ENCODE assay signal across 29 mouse cellular contexts in the genomic region with DNA sequence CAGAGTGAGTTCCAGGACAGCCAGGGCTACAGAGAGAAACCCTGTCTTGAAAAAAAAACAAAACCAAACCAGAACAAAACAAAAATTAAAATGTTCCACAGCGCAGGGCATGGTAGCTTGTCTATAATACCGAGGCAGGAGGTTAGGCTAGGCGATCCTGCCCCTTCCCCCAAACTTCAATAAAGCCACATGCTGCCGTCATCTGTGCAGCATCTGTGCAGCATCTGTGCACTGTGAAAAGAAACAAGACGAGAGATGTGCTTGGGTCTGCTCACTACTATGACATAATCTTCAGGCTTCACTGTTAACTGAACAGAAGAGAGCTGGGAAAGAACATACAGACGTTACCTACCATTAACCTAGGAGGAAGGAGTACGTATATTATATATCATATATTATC. TPM values are rescaled to one million over a fixed set of nuclear protein-coding genes. Genes with fewer than 3 reads are reported as not detected.
DNase-seq lines count a peak whose midpoint lies in the region; ATAC-seq lines count a peak whose summit lies in the region.
"Had no signal": no experiment of that assay in that cellular context is flagged by ENCODE, and none has a peak within 500 bp of the region (broad histone marks: within the 10 kb centered on the region; RNA-seq: fewer than 3 reads in every experiment).

No protein-coding gene starts in this region.

- no peak overlapping the region for H3K9ac ChIP-seq in hindbrain, embryonic 12.5 days
- no peak overlapping the region for H3K9ac ChIP-seq in forebrain, embryonic 14.5 days (ENCODE audit: low read length)
- H3K9ac ChIP-seq: embryonic facial prominence, embryonic 15.5 days; forebrain, embryonic 15.5 days; hindbrain, embryonic 15.5 days had no signal

- 71% methylated on average over 7 of the region's 7 CpGs for WGBS in hindbrain, embryonic 10.5 days
- 62% methylated on average over 7 of the region's 7 CpGs for WGBS in hindbrain, embryonic 12.5 days
- WGBS in embryonic facial prominence, embryonic 10.5 days: 74% methylated on average over 7 of the region's 7 CpGs
- 85% methylated on average over 7 of the region's 7 CpGs for WGBS in forebrain, embryonic 14.5 days

- no peak overlapping the region for H3K4me2 ChIP-seq in hindbrain, embryonic 12.5 days (replicated peaks)
- no peak overlapping the region for H3K4me2 ChIP-seq in forebrain, embryonic 14.5 days (ENCODE audit: low read length)
- H3K4me2 ChIP-seq: embryonic facial prominence, embryonic 15.5 days; forebrain, embryonic 15.5 days; heart, embryonic 11.5 days; hindbrain, embryonic 15.5 days had no signal

- peaks cover 6% of the 10 kb centered on the region; the same call in 1 of the 2 replicates for H3K36me3 ChIP-seq in hindbrain, embryonic 10.5 days
- peaks cover 33% of the 10 kb centered on the region for H3K36me3 ChIP-seq in hindbrain, embryonic 12.5 days
- peaks cover 15% of the 10 kb centered on the region for H3K36me3 ChIP-seq in embryonic facial prominence, embryonic 10.5 days (replicated peaks)
- peaks cover 14% of the 10 kb centered on the region; the same call in 1 of the 2 replicates for H3K36me3 ChIP-seq in forebrain, embryonic 14.5 days (ENCODE audit: control insufficient read depth, insufficient read depth, low read length)
- H3K36me3 ChIP-seq: hindbrain, embryonic 15.5 days had no signal

- H3K9me3 ChIP-seq in hindbrain, embryonic 10.5 days: no peaks in the 10 kb centered on the region
- no peaks in the 10 kb centered on the region for H3K9me3 ChIP-seq in hindbrain, embryonic 12.5 days (replicated peaks)
- H3K9me3 ChIP-seq in embryonic facial prominence, embryonic 10.5 days: no peaks in the 10 kb centered on the region
- no peaks in the 10 kb centered on the region for H3K9me3 ChIP-seq in forebrain, embryonic 14.5 days (replicated peaks; ENCODE audit: control insufficient read depth, low read length)
- H3K9me3 ChIP-seq: embryonic facial prominence, embryonic 15.5 days; forebrain, embryonic 15.5 days; G1E; hindbrain, embryonic 15.5 days had no signal

- H3K27ac ChIP-seq in hindbrain, embryonic 10.5 days: no peak overlapping the region
- no peak overlapping the region for H3K27ac ChIP-seq in hindbrain, embryonic 12.5 days
- H3K27ac ChIP-seq in embryonic facial prominence, embryonic 10.5 days (replicated peaks): no peak overlapping the region
- no peak overlapping the region for H3K27ac ChIP-seq in forebrain, embryonic 14.5 days (ENCODE audit: low read depth, low read length)
- H3K27ac ChIP-seq: embryonic facial prominence, embryonic 15.5 days; forebrain, embryonic 15.5 days; gastrocnemius, adult 2 months; hindbrain, embryonic 15.5 days had no signal

- H3K27me3 ChIP-seq in hindbrain, embryonic 10.5 days (ENCODE audit: insufficient read depth, poor library complexity, severe bottlenecking): no peaks in the 10 kb centered on the region
- H3K27me3 ChIP-seq in hindbrain, embryonic 12.5 days: no peaks in the 10 kb centered on the region
- H3K27me3 ChIP-seq in embryonic facial prominence, embryonic 10.5 days (replicated peaks; ENCODE audit: low read depth, poor library complexity, severe bottlenecking): no peaks in the 10 kb centered on the region
- no peaks in the 10 kb centered on the region for H3K27me3 ChIP-seq in forebrain, embryonic 14.5 days (replicated peaks; ENCODE audit: control insufficient read depth, insufficient read depth, low read length)
- H3K27me3 ChIP-seq: CH12.LX; embryonic facial prominence, embryonic 15.5 days; forebrain, embryonic 15.5 days; hindbrain, embryonic 15.5 days; Patski had no signal

- H3K4me3 ChIP-seq in hindbrain, embryonic 10.5 days: no peak overlapping the region
- no peak overlapping the region for H3K4me3 ChIP-seq in hindbrain, embryonic 12.5 days
- H3K4me3 ChIP-seq in embryonic facial prominence, embryonic 10.5 days: no peak overlapping the region
- no peak overlapping the region for H3K4me3 ChIP-seq in forebrain, embryonic 14.5 days (ENCODE audit: low read depth, low read length)
- H3K4me3 ChIP-seq: embryonic facial prominence, embryonic 15.5 days; forebrain, embryonic 15.5 days; gastrocnemius, adult 2 months; hindbrain, embryonic 15.5 days had no signal

- intact Hi-C loops in heart, postnatal 36 days (cut with DNase I): no loop called here

- no peaks in the 10 kb centered on the region for H3K4me1 ChIP-seq in hindbrain, embryonic 10.5 days (replicated peaks)
- H3K4me1 ChIP-seq in hindbrain, embryonic 12.5 days: no peaks in the 10 kb centered on the region
- no peaks in the 10 kb centered on the region for H3K4me1 ChIP-seq in embryonic facial prominence, embryonic 10.5 days
- no peaks in the 10 kb centered on the region for H3K4me1 ChIP-seq in forebrain, embryonic 14.5 days (ENCODE audit: control insufficient read depth, insufficient read depth, low read length)
- H3K4me1 ChIP-seq: forebrain, embryonic 15.5 days; hindbrain, embryonic 15.5 days had no signal

- ATAC-seq in hindbrain, embryonic 12.5 days (ENCODE audit: low FRiP score): no peak
- no peak for ATAC-seq in forebrain, embryonic 14.5 days
- ATAC-seq: forebrain, embryonic 15.5 days; Patski had no signal

- DNase-seq in hindbrain, embryonic 10.5 days (ENCODE audit: low spot score): peak; percentile 31
- peak; percentile 40 for DNase-seq in embryonic facial prominence, embryonic 10.5 days (ENCODE audit: low spot score)
- peak; percentile 45 for DNase-seq in forelimb bud, embryonic 11.5 days (ENCODE audit: low read depth, low spot score)
- DNase-seq in mesoderm, embryonic 11.5 days (ENCODE audit: low read depth, low spot score): peak; percentile 42
- no peak for DNase-seq in heart, postnatal 36 days
- no peak for DNase-seq in forebrain, embryonic 14.5 days (ENCODE audit: low spot score)
- DNase-seq: adrenal gland, postnatal 10 days; adrenal gland, postnatal 36 days; B cell, adult 2 months; cerebellum, adult 18-20 months; cerebellum, adult 9-10 months; cerebellum, postnatal 14 days; gastrocnemius, adult 2 months; gastrocnemius, postnatal 14 days; heart, adult 11 months had no signal

RNA-seq across cellular contexts. Expression of gene Lax1, which starts 30.4 kb away (rescaled TPM):
- 0.25 TPM in 1 of 2 replicates, not detected in the other for polyA plus RNA-seq in hindbrain, embryonic 10.5 days (2016; fragmentation: Nextera tagmentation; extraction: Ambion mirVana)
- 0.12 and 0.33 TPM in 2 replicates for polyA plus RNA-seq in hindbrain, embryonic 12.5 days (2016; fragmentation: Nextera tagmentation; extraction: Ambion mirVana)
- polyA plus RNA-seq in embryonic facial prominence, embryonic 10.5 days (2016; fragmentation: Nextera tagmentation; extraction: Ambion mirVana): 0.16 and 0.39 TPM in 2 replicates
- total RNA-seq in heart, postnatal 36 days (2021): under 1 TPM; 0.22 to 0.33 TPM
- not detected in 2 replicates for polyA plus RNA-seq in forebrain, embryonic 14.5 days (2014; fragmentation: Nextera tagmentation; extraction: Ambion mirVana)
- total RNA-seq: gastrocnemius, adult 2 months had no signal
- polyA plus RNA-seq: forebrain, embryonic 15.5 days; G1E had no signal

RNA-seq across cellular contexts. Expression of gene Gm38394, which starts 59.2 kb away (rescaled TPM):
- 3.9 and 4.7 TPM in 2 replicates for polyA plus RNA-seq in hindbrain, embryonic 10.5 days (2016; fragmentation: Nextera tagmentation; extraction: Ambion mirVana)
- polyA plus RNA-seq in hindbrain, embryonic 12.5 days (2016; fragmentation: Nextera tagmentation; extraction: Ambion mirVana): 6.9 and 7.2 TPM in 2 replicates
- polyA plus RNA-seq in embryonic facial prominence, embryonic 10.5 days (2016; fragmentation: Nextera tagmentation; extraction: Ambion mirVana): 5.0 and 6.3 TPM in 2 replicates
- total RNA-seq in heart, postnatal 36 days (2021): 10 to 100 TPM; 17.8 to 18.4 TPM
- polyA plus RNA-seq in forebrain, embryonic 14.5 days (2014; fragmentation: Nextera tagmentation; extraction: Ambion mirVana): 3.6 and 4.9 TPM in 2 replicates

RNA-seq across cellular contexts. Expression of gene Zbed6, which starts 59.7 kb away (rescaled TPM):
- polyA plus RNA-seq in hindbrain, embryonic 10.5 days (2016; fragmentation: Nextera tagmentation; extraction: Ambion mirVana): not detected in 2 replicates
- not detected in 2 replicates for polyA plus RNA-seq in hindbrain, embryonic 12.5 days (2016; fragmentation: Nextera tagmentation; extraction: Ambion mirVana)
- not detected in 2 replicates for polyA plus RNA-seq in embryonic facial prominence, embryonic 10.5 days (2016; fragmentation: Nextera tagmentation; extraction: Ambion mirVana)
- total RNA-seq in heart, postnatal 36 days (2021): 1 to 10 TPM; 2.8 to 5.0 TPM
- polyA plus RNA-seq in forebrain, embryonic 14.5 days (2014; fragmentation: Nextera tagmentation; extraction: Ambion mirVana): not detected in 2 replicates
- polyA plus RNA-seq: embryonic facial prominence, embryonic 11.5 days; embryonic facial prominence, embryonic 15.5 days; forebrain, embryonic 11.5 days; forebrain, embryonic 15.5 days; G1E; heart, embryonic 11.5 days; heart, embryonic 14.5 days; heart, postnatal 0 days; hindbrain, embryonic 11.5 days; hindbrain, embryonic 15.5 days; intestine, embryonic 14.5 days had no signal

Comparison
In these comparisons a context has a peak if more than half of its experiments do, and no peak if none do; other contexts are left out.
1. DNase-seq: peak in hindbrain, embryonic 10.5 days (single experiment), embryonic facial prominence, embryonic 10.5 days (single experiment), forelimb bud, embryonic 11.5 days (single experiment) and mesoderm, embryonic 11.5 days (single experiment); none in heart, postnatal 36 days (0 of 2) and forebrain, embryonic 14.5 days (single experiment).